Mouse (Mus musculus) C2C12 (cell line): ENCODE results near the gene Klf6. TPM values are rescaled to one million over a fixed set of nuclear protein-coding genes. Genes with fewer than 3 reads are reported as not detected.

Experiments
- H3K27me3 ChIP-seq: one replicate; pipeline ENCODE4 v1.6.1; 2011; ENCODE audit not compliant: control insufficient read depth, insufficient read depth, insufficient read length
- H3K36me3 ChIP-seq: one replicate; pipeline ENCODE4 v1.6.1; 2011; ENCODE audit not compliant: control insufficient read depth, insufficient read depth
- H3K4me3 ChIP-seq: one replicate; pipeline ENCODE4 v1.5.1; 2011; ENCODE audit warnings: mild to moderate bottlenecking, control low read depth; ENCODE audit not compliant: poor library complexity, insufficient read depth, severe bottlenecking
- H3K79me2 ChIP-seq: one replicate; pipeline ENCODE4 v1.6.1; 2011; ENCODE audit not compliant: control insufficient read depth, insufficient read depth
- H3K79me3 ChIP-seq: one replicate; pipeline ENCODE4 v1.6.1; 2011; ENCODE audit warnings: low read depth, control low read depth
- H3ac ChIP-seq: one replicate; pipeline ENCODE3; 2011; ENCODE audit warnings: low read depth; ENCODE audit not compliant: control insufficient read depth, insufficient read length
- CEBPB ChIP-seq: IDR thresholded peaks from one replicate; pipeline ENCODE4 v1.6.1; 2011; ENCODE audit warnings: low read depth, mild to moderate bottlenecking, control low read depth, moderate library complexity
- CTCF ChIP-seq: IDR thresholded peaks from one replicate; pipeline ENCODE4 v1.5.1; 2011; ENCODE audit not compliant: control insufficient read depth, insufficient read depth, insufficient read length
- FOSL1 ChIP-seq: IDR thresholded peaks from one replicate; pipeline ENCODE4 v1.8.0; 2011; ENCODE audit warnings: mild to moderate bottlenecking, low read length; ENCODE audit not compliant: poor library complexity, insufficient read depth, severe bottlenecking
- MAX ChIP-seq: IDR thresholded peaks from one replicate; pipeline ENCODE4 v1.6.1; 2011; ENCODE audit warnings: mild to moderate bottlenecking, control low read depth
- MYOD1 ChIP-seq: IDR thresholded peaks from one replicate; pipeline ENCODE4 v1.6.1; 2011; ENCODE audit warnings: low read depth; ENCODE audit not compliant: control insufficient read depth, insufficient read length
- MYOG ChIP-seq: IDR thresholded peaks from one replicate; pipeline ENCODE4 v1.6.1; 2011; ENCODE audit not compliant: control insufficient read depth, insufficient read length; ENCODE audit errors: extremely low read depth
- USF1 ChIP-seq: IDR thresholded peaks from one replicate; pipeline ENCODE4 v1.6.1; 2011; ENCODE audit warnings: low read depth, mild to moderate bottlenecking, control low read depth, moderate library complexity
- polyA plus RNA-seq: library from polyadenylated mRNA; unstranded; fragments of >200 nt; fragmentation: generic; extraction: Trizol; gene quantifications from one replicate; pipeline ENCODE4 v1.2.1, GENCODE M21; 2012; ENCODE audit warnings: missing spikeins

The Klf6 gene
- polyA plus RNA-seq, 1 experiment: 21.8 TPM

DNA sequence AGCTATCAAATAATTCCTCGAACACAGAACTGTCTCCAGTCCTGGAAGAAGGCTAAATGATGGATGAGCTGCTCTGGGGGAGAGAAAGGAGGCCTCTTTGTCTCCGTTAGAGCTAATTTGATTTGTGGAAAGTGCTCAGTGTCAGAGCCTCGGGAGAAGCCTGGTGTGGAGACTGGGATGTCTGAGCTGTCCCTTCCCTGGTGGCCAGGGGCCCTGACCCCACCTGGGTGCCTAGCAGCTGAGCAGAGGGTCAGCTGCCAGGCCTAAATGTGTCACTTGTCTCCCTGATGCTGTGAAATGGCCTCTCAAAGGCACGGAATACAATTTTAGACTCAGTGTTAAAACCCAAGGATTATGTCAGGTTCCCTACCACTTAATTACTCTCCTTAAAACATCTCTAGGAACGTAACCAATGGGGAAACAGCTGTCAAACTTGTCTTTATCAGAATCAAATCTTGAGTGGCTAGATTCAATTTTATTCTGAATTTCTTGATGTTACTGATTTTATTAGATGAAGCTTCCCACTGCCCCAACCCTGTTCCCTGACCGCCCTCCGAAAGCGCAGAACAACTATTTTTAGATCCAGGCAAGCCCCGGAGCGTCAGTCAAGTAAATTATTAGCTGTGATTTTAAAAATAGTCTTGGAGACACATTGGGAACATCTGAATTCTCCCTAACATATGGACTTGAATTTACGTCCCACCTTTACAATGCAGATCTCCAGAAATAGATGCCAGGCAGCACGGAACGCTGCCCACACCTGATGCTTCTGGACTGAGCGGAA is 36.1 kb downstream of the Klf6 start:
- Histone ChIP-seq H3K79me3 (no peaks in the 10 kb centered on the region), H3K36me3 (no peaks in the 10 kb centered on the region), H3K27me3 (no peaks in the 10 kb centered on the region), H3K4me3 (no peak overlapping the region), H3K79me2 (no peaks in the 10 kb centered on the region), H3ac (no peak overlapping the region)
- TF ChIP-seq MYOD1 (no peak), MAX (no peak), MYOG (no peak), CEBPB (no peak), USF1 (no peak), FOSL1 (no peak), CTCF (no peak)

DNA sequence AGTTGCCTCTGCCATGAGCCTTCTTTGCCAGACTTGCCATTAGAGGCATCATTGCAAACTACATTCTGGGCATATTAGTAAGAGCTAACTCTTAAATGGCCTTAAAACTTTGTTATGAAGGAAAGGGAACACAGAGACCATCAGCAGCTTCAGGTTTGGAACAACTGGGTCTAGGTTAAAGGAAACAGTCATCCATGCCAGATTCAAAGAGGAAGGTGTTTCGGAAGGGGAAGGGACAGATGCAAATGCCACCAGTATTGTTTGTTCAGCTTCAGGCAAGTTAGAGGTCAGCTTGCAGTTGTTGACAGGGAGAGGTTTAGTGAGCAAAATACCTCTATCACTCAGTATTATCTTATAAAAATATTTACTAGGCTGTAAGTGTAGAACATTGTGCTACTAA is 37.7 kb downstream of the Klf6 start:
- H3K4me3 ChIP-seq: no peak overlapping the region
- H3K27me3 ChIP-seq: no peaks in the 10 kb centered on the region
- no peaks in the 10 kb centered on the region for H3K36me3 ChIP-seq
- H3ac ChIP-seq: no peak overlapping the region
- no peak for TF ChIP-seq USF1
- TF ChIP-seq CEBPB: no peak
- no peak for TF ChIP-seq MYOD1
- TF ChIP-seq MYOG: no peak
- no peak for TF ChIP-seq CTCF
- no peak for TF ChIP-seq FOSL1
- no peak for TF ChIP-seq MAX
- H3K79me3 ChIP-seq: no peaks in the 10 kb centered on the region
- no peaks in the 10 kb centered on the region for H3K79me2 ChIP-seq

DNA sequence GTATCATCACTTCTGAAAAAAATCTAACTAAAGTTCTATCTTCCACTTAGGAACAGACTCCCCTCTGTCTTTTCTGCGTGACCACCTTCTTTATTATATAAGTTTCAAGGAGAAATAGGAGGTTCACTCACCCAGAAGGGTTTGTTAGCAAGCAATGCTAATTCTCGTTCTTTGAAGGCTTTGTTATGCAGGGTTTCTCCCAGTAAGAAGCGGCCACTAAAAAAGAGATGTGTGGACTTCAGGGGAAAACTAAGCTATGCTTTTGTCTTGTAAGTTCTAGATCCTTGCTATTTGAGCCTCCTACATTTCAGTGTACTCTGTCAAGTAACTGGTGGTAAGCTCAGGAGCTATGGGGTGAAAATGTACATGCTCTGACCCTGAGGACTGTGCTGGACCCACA is 38.4 kb downstream of the Klf6 start:
- Histone ChIP-seq H3K4me3 (no peak overlapping the region), H3ac (no peak overlapping the region), H3K79me3 (no peaks in the 10 kb centered on the region), H3K36me3 (no peaks in the 10 kb centered on the region), H3K27me3 (no peaks in the 10 kb centered on the region), H3K79me2 (no peaks in the 10 kb centered on the region)
- TF ChIP-seq MYOG (no peak), MAX (no peak), FOSL1 (no peak), MYOD1 (no peak), CTCF (no peak), CEBPB (no peak), USF1 (no peak)

DNA sequence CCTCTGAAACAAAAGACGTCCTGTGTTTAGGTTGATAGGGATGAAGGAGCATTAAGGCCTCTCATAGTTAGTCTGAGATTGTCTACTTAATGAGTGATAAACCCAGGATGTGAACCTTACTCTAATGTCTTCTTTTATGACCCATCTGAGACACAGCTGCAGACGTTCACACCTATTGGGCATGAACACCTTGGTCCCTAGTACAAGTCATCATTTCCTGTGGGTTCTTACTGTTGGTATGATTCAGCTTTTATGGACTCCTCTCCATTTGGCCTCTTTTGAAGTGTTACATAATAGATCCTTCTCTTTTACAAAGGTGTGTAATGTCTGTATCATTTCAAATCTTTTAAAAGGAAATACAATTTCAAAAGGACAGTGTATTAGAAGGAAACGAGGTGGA is 51.9 kb downstream of the Klf6 start:
- H3K36me3 ChIP-seq: no peaks in the 10 kb centered on the region
- no peak overlapping the region for H3K4me3 ChIP-seq
- TF ChIP-seq MAX: no peak
- TF ChIP-seq CTCF: no peak
- no peak for TF ChIP-seq MYOD1
- TF ChIP-seq USF1: no peak
- no peak for TF ChIP-seq FOSL1
- TF ChIP-seq CEBPB: no peak
- TF ChIP-seq MYOG: no peak
- no peak overlapping the region for H3ac ChIP-seq
- no peaks in the 10 kb centered on the region for H3K27me3 ChIP-seq
- H3K79me3 ChIP-seq: no peaks in the 10 kb centered on the region
- H3K79me2 ChIP-seq: no peaks in the 10 kb centered on the region

- Histone ChIP-seq H3K79me2 (no peaks in the 10 kb centered on the region), H3K27me3 (no peaks in the 10 kb centered on the region), H3K4me3 (no peak overlapping the region), H3ac (no peak overlapping the region), H3K79me3 (no peaks in the 10 kb centered on the region), H3K36me3 (no peaks in the 10 kb centered on the region)
- no peak for TF ChIP-seq MYOG
- TF ChIP-seq MYOD1: no peak
- no peak for TF ChIP-seq USF1
- no peak for TF ChIP-seq FOSL1
- no peak for TF ChIP-seq MAX
- TF ChIP-seq CTCF: no peak
- no peak for TF ChIP-seq CEBPB
Observed at GRCm38 (mm10) chr13:5917360-5917759, 56.1 kb downstream of the Klf6 start.

DNA sequence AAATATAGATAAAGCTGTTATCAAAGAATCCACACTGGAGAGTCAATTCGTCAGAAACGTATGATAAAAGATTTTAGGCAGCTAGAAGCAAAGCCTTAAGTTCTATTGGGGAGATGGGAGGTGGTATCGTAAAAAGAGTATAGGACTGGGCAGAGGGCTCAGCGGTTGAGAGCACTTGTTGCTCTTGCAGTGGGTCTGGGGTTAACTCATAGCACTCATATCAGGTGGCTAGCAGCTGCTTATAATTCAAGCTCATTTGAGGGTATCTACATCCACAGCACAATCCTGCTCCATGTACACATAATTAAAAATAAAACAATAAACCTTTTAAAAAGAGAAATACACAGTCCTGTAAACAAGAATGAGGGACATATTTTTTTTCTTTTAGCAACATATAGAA is 58.7 kb downstream of the Klf6 start:
- H3K79me2 ChIP-seq: no peaks in the 10 kb centered on the region
- no peaks in the 10 kb centered on the region for H3K36me3 ChIP-seq
- no peaks in the 10 kb centered on the region for H3K79me3 ChIP-seq
- no peaks in the 10 kb centered on the region for H3K27me3 ChIP-seq
- TF ChIP-seq USF1 (no peak), MAX (no peak), CEBPB (no peak), MYOG (no peak), MYOD1 (no peak), FOSL1 (no peak), CTCF (no peak)
- H3ac ChIP-seq: no peak overlapping the region
- H3K4me3 ChIP-seq: no peak overlapping the region
